Mouse (Mus musculus) right cerebral cortex, postnatal 36 days (tissue): ENCODE measurements around the gene Ttc21a.
A peak's percentile ranks its signal among the peaks of the same experiment; 100 is the strongest.

Experiments
- DNase-seq, 2 experiments: peaks; one replicate each; pipeline ENCODE4 v3.0.0; 2022; ENCODE audit warnings: low spot score in 2 of 2, mixed read lengths in 1 of 2

Ttc21a gene

DNA sequence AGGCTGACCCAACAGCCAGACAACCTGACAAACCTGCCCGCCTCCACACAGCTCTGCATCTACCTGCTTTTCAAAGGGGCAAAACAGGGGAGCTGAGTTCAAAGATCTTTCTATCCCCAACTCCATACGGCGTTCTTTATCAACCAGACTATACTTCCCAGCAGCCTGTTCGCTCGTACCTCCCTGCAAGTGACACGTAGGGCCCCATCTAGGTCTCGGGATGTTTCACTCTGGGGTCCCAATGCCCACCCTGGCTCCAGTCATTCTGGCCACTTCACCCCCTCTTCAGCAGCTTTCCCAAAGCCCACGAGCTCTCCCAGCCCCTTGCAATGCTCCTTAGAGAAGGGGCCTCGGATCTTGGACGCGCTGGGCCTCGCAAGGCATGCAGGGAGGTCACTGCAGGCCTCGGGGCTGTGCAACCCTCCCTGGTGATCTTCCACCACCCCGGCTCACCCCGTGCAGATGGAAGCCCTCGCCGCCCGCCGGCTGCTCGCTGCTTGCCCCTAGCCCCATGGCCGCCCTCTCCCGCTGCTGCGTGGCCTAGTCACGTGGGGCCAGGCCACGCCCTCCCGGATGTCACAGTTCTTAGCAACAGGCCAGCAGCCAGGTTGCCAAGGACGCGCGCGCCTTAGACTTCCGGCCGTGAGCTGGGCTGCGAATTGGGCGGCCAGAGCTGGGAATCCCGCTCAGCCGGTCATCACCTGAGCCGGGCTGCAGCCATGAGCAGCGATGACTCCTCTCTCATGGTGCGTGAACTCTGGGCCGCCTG, at the start of gene Ttc21a, which contains the start of gene Gorasp1:
TSS of gene Ttc21a (plus strand) at position 602 of the 769 bp plus-strand sequence.
TSS of gene Gorasp1 (minus strand) at position 561 of the 769 bp plus-strand sequence.
- DNase-seq: peak; percentile 86 to 89

DNA sequence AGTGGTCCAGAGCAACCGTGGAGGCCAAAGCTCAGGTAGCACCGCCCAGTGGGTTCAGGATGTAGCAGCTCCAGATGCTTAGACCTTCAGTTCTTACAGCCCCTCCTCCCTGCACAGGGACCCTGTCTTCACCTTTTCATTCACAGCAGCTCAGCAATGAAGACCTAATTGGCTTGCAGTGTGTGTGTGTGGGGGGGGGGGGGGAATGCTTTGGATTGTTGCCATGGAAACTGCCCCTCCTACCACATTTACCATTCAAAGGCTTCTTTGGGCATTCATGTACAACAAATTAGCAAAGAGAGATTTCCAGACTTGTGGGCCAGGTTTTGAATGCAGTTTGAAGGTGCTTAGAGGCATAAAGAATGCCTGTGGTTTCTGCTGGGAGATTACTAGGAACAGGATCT, 48.6 kb upstream of the Ttc21a start:
- DNase-seq: no peak

DNA sequence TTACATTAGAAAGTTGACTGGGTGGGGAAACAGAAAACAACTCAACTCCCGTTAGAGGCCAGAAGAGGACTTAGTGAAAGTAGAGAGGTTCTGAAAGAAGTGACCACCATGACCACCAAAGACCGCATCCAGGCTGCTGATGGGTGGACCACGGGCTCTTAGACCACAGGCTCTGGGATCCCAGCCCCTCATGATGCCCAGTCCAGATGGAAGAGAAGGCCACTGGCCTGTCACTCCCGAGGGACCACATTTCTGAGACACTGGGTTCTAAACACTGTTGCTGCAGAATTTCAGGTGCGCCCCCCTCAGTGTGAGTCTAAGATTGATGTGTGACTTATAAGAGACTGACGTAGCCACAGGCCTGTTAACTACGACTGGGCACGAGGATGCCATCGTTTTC, 48.0 kb upstream of the Ttc21a start:
- DNase-seq: no peak

DNA sequence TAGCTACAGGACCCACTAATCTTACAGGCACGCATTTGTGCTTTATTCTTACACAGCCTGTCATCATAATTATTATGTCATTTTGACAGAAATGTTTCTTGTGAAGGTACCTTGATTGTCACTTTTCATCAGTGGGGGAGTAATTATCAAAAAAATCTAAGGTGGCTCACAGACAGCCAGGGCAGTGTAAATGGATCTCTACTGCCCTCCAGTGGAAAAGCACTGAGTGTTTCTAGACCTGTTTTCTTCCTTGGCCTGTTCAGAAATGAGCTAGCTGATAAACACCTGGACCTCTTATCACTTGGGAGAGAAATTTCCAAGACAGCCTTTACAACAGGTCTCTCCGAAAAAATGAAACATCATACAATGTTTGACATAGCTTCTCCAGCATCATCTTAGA, 46.7 kb upstream of the Ttc21a start:
- no peak for DNase-seq

DNA sequence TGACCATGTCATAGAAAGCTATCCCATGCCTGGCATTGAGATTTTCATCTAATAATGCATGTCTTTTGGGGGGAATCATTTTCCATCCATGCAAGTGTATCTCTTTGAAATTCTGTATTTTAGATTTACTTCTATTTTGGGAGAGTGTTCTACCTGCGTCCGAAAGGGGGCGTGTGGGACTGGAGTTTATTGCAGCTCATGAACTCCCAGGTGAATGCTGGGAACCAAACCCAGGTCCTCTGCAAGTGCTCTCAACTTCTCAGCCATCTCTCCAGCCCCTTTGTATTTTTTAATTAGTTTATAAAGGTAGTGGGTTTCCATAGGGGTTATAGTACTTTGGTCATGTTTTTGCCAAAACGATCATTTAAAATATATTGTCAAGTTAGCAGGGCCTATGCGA, 43.5 kb upstream of the Ttc21a start:
- DNase-seq: no peak

DNA sequence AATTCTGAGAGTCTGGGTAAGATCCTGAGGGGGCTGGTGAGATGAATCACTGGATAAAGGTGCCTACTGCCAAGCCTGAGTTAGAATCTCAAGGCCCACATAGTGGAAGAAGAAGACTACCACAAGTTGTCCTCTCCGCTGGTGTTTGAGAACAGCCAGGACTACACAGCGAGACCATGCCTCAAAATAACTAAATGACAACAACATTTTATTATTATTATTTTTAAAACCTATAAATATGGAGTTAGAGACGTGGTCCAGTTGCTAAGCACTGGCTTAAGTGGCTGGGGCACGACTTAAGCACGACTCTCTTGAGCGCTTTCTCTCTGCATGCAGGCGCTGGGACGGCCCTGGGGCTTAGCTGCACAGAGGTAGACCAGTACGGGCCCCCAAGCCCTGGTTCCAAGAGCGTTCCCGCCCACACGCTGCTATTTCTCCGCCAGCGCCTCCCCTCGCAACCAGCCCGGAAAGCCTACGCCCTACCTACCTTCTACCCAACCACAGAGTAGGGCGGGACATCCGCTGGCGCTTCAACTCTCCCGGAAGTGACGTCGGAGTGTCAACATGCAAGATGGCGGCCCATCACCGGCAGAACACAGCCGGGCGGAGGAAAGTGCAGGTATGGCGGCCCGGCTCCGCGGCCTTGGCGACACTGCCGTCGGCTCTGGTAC, 42.9 kb upstream of the Ttc21a start, which contains the start of gene Wdr48:
TSS of gene Wdr48 (plus strand) at position 540 of the 671 bp plus-strand sequence.
- DNase-seq: peak; percentile 96

DNA sequence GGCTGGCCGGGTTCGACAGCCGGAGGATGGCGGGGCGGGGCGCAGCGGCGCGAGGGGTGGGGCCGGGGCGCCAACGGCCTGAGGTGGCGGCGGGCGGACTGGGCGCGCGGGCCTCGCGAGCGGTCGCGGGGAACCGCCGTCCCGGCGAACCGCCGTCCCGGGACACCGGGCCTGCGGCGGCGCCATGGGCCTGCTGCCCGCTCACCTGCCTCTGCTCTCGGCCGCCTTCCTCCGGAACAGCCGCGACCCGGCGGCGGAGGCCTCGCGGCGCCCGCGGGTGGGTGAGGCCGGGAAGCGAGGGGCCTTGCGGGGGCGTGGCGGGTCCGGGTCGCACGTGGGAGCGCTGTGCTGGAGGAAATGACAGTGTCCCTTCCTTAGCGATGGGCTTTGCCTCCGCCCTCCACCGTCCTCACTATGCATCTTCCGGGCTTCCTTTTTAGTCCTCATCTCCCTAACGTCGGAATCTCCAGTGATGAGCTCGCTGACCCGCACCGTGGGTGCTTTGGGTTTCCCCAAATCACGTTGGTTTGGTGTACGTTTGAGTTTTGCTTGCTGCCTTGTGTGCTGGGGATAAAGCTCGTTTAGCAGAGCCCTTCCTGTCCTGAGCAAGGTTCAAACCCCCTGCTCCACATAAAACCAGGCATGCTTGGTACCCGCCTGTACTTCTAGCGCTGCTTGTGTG, 42.2 kb upstream of the Ttc21a start:
- peak in 1 of 2 experiments; percentile 16 for DNase-seq

DNA sequence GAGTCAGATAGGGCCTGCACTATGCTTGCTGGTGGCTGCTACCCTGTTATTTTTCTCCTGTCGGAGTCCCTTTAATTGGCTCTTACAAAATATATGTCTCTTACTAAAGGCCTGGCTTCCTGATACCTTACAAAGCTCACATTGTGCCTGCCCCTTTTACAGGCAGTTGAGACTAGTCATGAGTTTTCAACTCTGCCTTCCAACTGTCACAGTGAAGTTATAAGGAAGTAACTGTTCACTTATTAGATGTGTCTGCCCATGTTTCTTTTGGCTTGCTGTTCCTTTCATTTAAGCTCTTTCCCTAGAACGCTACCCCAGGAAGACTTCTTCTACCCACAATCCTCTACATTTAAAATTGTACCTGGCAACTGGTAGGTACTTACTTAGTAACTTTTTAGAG, 38.0 kb upstream of the Ttc21a start:
- no peak for DNase-seq

DNA sequence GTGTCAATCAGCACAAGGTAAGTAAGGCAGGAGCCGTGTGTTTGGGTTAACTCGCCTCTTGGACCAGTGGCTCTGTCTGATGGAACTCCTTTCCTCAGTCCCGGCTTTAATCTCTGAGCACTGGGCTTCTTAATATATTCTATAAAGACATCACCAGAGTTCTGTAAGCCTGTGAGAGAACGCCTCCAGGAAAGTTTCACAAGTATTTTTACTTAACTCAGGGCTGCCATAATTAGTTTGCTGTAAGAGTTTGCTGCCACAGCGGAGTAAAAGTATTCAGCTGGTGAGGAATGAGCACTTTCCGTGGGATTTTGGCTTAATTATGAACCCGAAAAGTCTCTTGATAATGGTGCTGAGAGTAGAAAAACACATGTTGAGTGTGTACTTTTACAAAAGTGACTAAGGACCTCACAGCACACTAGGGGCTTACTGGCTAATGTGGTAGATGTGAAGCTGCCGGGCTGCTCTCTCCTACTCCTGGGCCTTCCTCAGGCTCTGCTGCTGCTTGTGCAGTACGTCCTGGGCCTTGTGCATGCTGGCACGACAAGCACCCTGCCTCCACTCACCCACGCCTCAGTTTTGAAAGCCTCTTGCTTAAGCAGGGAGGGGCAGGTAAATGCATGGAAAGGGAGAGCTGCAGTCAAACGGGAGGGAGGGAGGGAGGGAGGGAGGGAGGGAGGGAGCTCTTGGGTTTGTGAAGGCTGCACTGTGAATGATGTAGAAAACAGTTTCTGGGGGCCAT, 34.8 kb upstream of the Ttc21a start:
- peak in 1 of 2 experiments; percentile 41 for DNase-seq

DNA sequence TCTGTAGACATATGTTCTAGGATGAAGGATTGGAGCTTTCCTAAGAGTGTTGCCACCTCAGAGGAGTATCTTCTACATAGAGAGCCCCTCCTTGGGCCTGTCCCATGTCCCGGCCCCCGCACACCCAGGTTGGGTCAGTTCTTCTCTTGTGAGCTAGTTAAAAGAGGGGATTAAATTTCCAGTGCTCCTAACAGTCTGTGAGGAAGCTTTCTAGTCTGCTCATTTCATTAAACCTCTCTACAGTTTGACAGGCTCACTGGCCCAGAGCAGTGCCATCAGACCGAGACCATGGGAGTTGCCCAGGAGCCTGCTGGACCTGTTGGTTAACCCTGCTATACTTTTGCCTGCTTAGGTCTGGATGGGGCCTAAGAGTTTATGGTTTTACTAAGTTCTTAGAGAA, 28.7 kb upstream of the Ttc21a start:
- no peak for DNase-seq

DNA sequence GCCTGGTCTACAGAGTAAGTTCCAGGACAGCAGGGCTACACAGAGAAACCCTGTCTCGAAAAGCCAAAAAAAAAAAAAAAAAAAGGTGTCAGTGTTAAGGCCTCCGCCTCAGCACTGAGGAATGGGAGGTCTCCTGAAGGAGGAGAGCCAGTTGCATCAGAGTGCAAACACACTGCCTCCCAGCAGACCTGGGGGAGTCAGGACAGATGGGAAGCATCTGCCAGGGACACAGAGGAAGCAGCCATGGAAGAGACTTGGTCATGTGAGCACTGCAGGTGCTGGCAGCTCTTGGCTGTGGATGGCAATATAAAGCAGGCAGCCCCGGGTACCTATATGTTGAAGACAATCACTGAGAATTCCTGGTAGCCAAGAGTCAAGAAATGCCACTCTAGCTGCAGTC, 27.5 kb upstream of the Ttc21a start:
- peak in 1 of 2 experiments; percentile 29 for DNase-seq

DNA sequence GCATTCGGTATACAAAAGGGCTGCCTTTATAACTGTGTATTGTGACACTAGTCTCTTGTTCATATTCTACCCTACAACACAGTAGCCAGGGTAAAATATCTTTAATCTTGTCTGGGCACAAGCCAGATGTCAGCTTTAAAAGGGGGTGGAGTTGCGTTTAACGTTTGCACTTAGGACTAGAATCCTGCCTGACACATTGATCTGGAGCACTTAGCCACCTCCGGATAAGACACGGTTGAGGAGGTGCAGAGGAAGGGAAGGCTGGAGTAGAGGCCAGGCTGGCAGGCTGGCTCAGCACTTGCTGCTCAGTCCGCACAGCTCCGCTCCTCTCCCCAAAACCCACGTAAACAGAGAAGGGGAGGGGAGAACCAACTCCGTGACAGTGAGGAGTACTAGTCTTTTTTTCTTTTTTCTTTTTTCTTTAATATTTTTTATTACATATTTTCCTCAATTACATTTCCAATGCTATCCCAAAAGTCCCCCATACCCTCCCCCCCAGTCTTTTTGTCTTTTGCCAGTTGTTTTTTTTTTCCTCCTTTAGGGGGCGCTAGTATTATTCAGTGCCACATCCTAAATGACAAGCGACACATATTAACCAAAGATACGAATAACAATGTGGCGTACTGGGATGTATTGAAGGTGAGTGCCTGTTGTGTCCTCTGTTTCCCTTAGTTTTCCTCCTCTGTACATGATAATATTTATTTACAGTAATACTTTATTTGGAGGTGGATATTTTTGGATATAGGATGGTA, 24.1 kb upstream of the Ttc21a start:
- no peak for DNase-seq

DNA sequence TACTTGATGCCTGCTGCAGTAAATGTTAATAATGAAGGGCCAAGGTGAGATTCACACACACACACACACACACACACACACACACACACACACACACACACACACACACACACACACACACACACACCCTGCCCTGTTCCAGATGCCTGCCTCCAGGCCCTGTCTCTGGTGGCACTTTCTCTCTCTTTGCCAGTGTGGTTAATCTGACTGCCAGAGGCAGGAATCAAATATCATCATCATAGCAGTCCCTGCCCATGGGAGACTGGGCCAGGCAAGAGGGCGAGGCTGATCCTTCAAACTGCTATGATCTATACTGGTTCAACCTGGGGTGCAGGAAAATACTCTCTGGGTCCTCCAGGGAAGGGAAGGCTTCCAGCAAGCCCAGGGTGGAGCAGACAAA, 17.5 kb upstream of the Ttc21a start:
- no peak for DNase-seq

DNA sequence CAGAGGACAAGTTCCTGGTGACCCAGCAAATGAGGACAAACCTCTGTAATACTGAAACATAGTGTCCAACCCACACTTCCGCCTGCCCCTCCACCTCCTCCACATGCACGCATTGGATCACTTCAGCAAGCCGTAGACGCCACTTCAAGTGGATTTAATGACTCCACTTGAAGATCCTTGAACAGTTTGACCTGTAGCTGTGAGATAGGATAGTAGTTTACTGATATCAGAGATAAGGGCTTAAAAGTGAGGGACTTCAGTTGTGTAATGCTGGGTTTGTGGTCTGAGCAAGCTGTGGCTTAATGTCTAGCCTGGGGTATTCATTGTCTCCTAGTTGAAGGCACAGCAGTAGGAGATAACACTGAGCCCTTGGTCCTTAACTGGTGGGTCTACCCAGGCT, 13.9 kb upstream of the Ttc21a start:
- DNase-seq: no peak

DNA sequence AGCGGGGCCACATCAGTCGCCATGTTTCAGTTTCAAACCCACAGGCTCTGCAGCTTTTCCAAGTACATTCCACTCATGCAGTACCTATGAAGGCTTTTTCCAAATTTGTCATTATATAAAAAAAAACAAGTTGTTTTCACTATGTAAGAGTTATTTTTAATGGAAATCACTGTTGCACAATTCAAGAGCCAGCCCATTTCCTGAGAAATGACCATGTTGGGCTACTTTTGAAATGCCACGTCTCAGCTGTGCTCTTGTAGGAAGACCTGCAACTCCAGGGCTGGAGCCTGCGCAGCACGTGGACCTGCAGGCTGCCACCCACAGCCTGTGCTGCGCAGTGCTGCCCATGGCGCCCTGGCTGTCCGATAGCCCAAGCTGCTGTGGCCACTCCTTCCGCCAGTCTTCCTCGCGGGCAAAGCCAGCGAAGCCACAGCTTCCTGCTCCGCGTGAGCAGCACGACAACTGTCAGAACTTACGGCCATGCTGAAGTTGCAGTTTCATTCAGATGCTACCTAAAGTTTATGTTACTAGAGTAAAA, 12.2 kb upstream of the Ttc21a start:
- no peak for DNase-seq

DNA sequence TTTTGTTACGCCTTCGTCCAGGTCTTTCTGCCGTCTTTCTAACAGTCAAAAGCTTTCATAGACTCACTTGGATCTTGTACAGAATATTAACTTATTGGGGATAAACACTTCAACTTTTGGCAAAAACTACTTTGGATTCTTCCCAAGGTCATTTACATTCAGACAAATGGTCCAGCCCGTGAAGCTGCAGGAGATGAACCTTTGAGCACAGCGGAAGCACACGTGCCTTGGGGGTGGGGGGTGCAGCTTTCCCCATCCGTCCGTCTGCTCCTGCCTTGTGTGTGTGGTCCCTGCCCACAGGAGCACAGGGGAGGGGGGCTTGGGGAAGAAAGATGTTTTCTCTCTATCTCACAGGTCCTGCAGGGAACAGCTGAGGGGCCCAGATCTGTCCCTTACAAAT, 11.7 kb upstream of the Ttc21a start:
- DNase-seq: no peak

DNA sequence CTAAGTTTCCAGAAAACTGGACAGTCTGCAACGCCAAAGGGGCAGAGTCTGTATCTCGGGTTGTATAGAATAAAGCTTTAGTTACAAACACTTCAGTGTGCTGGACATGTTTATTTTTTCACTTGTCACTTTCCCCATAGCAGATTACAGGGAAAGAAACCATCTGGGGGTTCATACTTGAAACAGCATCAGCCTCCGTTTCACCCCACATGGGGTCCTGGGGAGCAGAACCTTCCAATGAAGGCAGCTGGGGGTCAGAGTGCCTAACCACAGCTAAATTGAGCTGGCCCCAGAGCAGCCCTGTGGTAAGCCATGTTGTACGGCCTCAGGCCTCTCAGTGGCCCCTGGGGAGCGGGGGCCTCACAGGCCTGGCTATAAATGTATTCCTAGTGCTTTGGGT, 10.9 kb upstream of the Ttc21a start:
- no peak for DNase-seq

DNA sequence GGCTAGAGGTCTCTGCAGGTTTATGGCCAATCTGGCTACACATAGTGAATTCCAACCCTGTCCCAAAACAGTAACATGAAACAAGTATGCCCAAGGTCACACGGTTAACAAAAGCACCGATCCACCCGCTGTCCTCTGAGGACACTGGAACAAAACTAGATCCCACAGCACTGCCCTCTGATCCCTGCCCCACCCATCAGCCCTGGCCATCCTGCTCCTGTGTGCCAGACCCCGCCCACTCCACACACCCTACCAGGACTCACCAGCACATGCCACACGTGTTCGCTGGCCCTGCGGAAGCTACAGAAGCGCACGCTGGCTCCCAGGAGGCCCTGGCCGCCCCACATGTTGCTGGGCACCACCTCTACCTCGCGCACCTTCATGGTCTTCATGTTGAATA, 5.0 kb upstream of the Ttc21a start:
- no peak for DNase-seq

DNA sequence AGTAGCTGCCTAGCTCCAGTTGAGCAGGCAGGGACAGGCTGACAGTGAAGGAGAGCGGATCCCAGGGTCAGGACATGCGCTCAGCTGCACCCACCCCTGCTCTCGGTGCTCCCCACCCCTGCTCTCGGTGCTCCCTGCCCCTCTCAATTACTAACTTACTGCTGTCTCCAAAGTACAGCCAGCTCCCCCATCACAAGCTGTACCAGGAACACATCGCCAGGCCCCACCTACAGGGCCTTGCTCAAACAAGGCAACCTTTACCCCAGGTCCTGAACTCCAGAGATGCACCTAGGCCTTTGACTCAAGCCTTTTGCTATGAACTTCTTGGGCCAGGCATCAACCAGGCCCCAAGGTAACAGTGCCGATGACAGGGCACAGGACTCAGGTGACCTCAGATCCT, 3.7 kb upstream of the Ttc21a start:
- DNase-seq: no peak

DNA sequence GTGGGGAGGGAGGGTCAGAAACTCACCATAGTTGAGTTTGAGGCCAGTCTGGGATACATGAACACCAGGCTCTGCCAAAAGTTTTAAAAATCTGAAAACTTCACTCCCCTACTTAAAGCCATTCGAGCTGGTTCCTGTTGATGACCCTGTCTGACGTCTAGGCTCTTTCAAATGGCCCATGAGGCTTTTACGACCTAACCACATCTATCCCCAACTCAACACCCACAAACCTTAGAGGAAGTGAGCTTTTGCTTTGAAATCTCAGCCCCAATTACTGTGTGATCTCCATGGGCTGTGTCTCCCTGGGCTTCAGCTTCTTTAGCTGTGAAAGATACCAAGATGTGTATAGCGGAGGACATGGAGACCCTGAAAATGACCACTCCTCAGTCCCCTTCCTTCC, 1.1 kb downstream of the Ttc21a start:
- DNase-seq: no peak

DNA sequence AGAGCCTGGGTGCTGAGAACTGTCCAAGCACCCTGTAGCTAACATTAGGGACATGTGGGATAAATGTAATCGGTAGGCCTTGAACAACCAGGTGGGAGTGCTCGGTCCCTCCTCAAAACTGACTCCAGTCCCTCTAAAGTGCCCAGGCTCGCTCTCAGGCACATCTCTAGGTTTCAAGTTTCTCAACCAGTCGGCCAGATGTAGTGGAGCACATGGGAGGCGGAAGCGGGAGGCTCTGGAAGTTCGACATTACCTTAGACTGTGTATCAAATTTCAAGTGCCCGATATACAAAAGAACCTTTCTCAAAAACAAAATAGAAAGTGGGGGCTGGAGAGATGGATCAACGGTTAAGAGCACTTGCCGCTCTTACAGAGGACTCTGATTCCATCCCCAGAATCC, 2.2 kb downstream of the Ttc21a start:
- DNase-seq: no peak
